Mouse (Mus musculus) forebrain, embryonic 12.5 days (tissue): ENCODE measurements around the gene Ahnak2. TPM values are rescaled to one million over a fixed set of nuclear protein-coding genes. Genes with fewer than 3 reads are reported as not detected.
A peak's percentile ranks its signal among the peaks of the same experiment; 100 is the strongest.
"Not testable (repeated sequence)": the region's sequence is repeated elsewhere in the genome, so short reads cannot be mapped to it uniquely, and the experiment has no call there.

Source experiments
- ATAC-seq: fragments of 200-750 bp; cut with Nextera tagmentation; 2 replicates; pipeline ENCODE4 v1.8.0; 2017; ENCODE audit warnings: moderate TSS enrichment; ENCODE audit not compliant: low FRiP score
- H3K27ac ChIP-seq: fragments of 300-500 bp; sonication (generic); 2 replicates; pipeline ENCODE4 v1.5.1; 2016; ENCODE audit warnings: mild to moderate bottlenecking
- H3K27me3 ChIP-seq: fragments of 300-500 bp; sonication (generic); 2 replicates; pipeline ENCODE4 v1.6.1; 2016; ENCODE audit warnings: mild to moderate bottlenecking
- H3K36me3 ChIP-seq: fragments of 300-500 bp; sonication (generic); replicated peaks from 2 replicates; pipeline ENCODE4 v1.6.1; 2016; ENCODE audit warnings: mild to moderate bottlenecking
- H3K4me1 ChIP-seq: fragments of 300-500 bp; sonication (generic); 2 replicates; pipeline ENCODE4 v1.6.1; 2016
- H3K4me2 ChIP-seq: fragments of 300-500 bp; sonication (generic); 2 replicates; pipeline ENCODE4 v1.6.1; 2016; ENCODE audit warnings: mild to moderate bottlenecking, moderate library complexity
- H3K4me3 ChIP-seq: fragments of 300-500 bp; sonication (generic); replicated peaks from 2 replicates; pipeline ENCODE4 v1.5.1; 2016; ENCODE audit warnings: mild to moderate bottlenecking
- H3K9ac ChIP-seq: fragments of 300-500 bp; sonication (generic); 2 replicates; pipeline ENCODE4 v1.6.1; 2016; ENCODE audit warnings: mild to moderate bottlenecking
- H3K9me3 ChIP-seq: fragments of 300-500 bp; sonication (generic); 2 replicates; pipeline ENCODE4 v1.6.1; 2016
- WGBS: fragments of 180-500 bp; shearing (Covaris S2); methylation state at CpG from one replicate; pipeline ENCODE4 v1.1.7; 2016; 5-methylcytosine and 5-hydroxymethylcytosine counted together
- polyA plus RNA-seq: library from polyadenylated mRNA; unstranded; fragments of >200 nt; fragmentation: Nextera tagmentation; extraction: Ambion mirVana; gene quantifications from 2 replicates; pipeline ENCODE4 v1.2.1, GENCODE M21; 2016

Gene Ahnak2
- polyA plus RNA-seq: 0.05 and 0.19 TPM in 2 replicates

GRCm38 (mm10) chr12:112801864-112802846, at the start of gene Ahnak2:
Gene Ahnak2, minus strand, starts transcription at chr12:112802657.
- ATAC-seq: peak; percentile 75
- Histone ChIP-seq H3K4me1 (peaks cover 16% of the 10 kb centered on the region), H3K4me3 (peak within 1 kb of the TSS; percentile 63), H3K9ac (peak within 1 kb of the TSS; percentile 74), H3K27ac (no peak within 1 kb of the TSS), H3K27me3 (peaks cover 69% of the 10 kb centered on the region), H3K9me3 (no peaks in the 10 kb centered on the region), H3K4me2 (peak within 1 kb of the TSS; percentile 100), H3K36me3 (no peaks in the 10 kb centered on the region)
- 5% methylated on average over 61 of the region's 69 CpGs for WGBS

- Histone ChIP-seq H3K4me1 (no peaks in the 10 kb centered on the region), H3K36me3 (no peaks in the 10 kb centered on the region), H3K9ac (no peak overlapping the region), H3K9me3 (no peaks in the 10 kb centered on the region), H3K4me2 (no peak overlapping the region), H3K4me3 (no peak overlapping the region), H3K27me3 (no peaks in the 10 kb centered on the region), H3K27ac (no peak overlapping the region)
- ATAC-seq: no peak
- 56% methylated on average over 8 of the region's 8 CpGs for WGBS
Observed at GRCm38 (mm10) chr12:112851116-112851515, 48.7 kb upstream of the Ahnak2 start.

- Histone ChIP-seq H3K27ac (no peak overlapping the region), H3K9ac (no peak overlapping the region), H3K4me3 (no peak overlapping the region), H3K36me3 (no peaks in the 10 kb centered on the region), H3K9me3 (no peaks in the 10 kb centered on the region), H3K27me3 (no peaks in the 10 kb centered on the region), H3K4me1 (no peaks in the 10 kb centered on the region), H3K4me2 (no peak overlapping the region)
- ATAC-seq: no peak
- 90% methylated on average over 9 of the region's 9 CpGs for WGBS
Observed at GRCm38 (mm10) chr12:112850344-112850743, 47.9 kb upstream of the Ahnak2 start.

GRCm38 (mm10) chr12:112849235-112850022, 47.0 kb upstream of the Ahnak2 start:
- no peaks in the 10 kb centered on the region for H3K27me3 ChIP-seq
- WGBS: 82% methylated on average over 11 of the region's 11 CpGs

GRCm38 (mm10) chr12:112847880-112848279, 45.4 kb upstream of the Ahnak2 start:
- Histone ChIP-seq H3K4me1 (no peaks in the 10 kb centered on the region), H3K9ac (no peak overlapping the region), H3K4me2 (no peak overlapping the region), H3K27ac (no peak overlapping the region), H3K9me3 (no peaks in the 10 kb centered on the region), H3K27me3 (no peaks in the 10 kb centered on the region), H3K4me3 (no peak overlapping the region), H3K36me3 (no peaks in the 10 kb centered on the region)
- ATAC-seq: no peak
- WGBS: 95% methylated on average over 2 of the region's 2 CpGs

More at GRCm38 (mm10) chr12:112849235-112850022, 47.0 kb upstream of the Ahnak2 start:
- Histone ChIP-seq H3K9me3 (no peaks in the 10 kb centered on the region), H3K27ac (no peak overlapping the region), H3K9ac (no peak overlapping the region), H3K4me2 (no peak overlapping the region), H3K4me3 (no peak overlapping the region), H3K36me3 (no peaks in the 10 kb centered on the region), H3K4me1 (no peaks in the 10 kb centered on the region)
- no peak for ATAC-seq

- Histone ChIP-seq H3K9ac (no peak overlapping the region), H3K27ac (no peak overlapping the region), H3K4me2 (no peak overlapping the region), H3K4me3 (no peak overlapping the region), H3K9me3 (no peaks in the 10 kb centered on the region), H3K36me3 (no peaks in the 10 kb centered on the region), H3K4me1 (no peaks in the 10 kb centered on the region), H3K27me3 (no peaks in the 10 kb centered on the region)
- 25% methylated on average over 3 of the region's 3 CpGs for WGBS
- peak; percentile 67 for ATAC-seq
Observed at GRCm38 (mm10) chr12:112843803-112844202, 41.3 kb upstream of the Ahnak2 start.

- not testable (repeated sequence) for H3K9ac ChIP-seq, H3K36me3 ChIP-seq, H3K4me2 ChIP-seq, H3K4me1 ChIP-seq, ATAC-seq, H3K27me3 ChIP-seq, H3K4me3 ChIP-seq, H3K27ac ChIP-seq, H3K9me3 ChIP-seq
- WGBS: 91% methylated on average over 2 of the region's 2 CpGs
Observed at GRCm38 (mm10) chr12:112842128-112842527, 39.7 kb upstream of the Ahnak2 start.

GRCm38 (mm10) chr12:112841338-112841892, 39.0 kb upstream of the Ahnak2 start:
- H3K27ac ChIP-seq, H3K27me3 ChIP-seq, H3K4me1 ChIP-seq, H3K4me3 ChIP-seq, H3K9me3 ChIP-seq, ATAC-seq, H3K36me3 ChIP-seq, H3K9ac ChIP-seq, H3K4me2 ChIP-seq: not testable (repeated sequence)
- 61% methylated on average over 4 of the region's 4 CpGs for WGBS

GRCm38 (mm10) chr12:112840209-112841086, 38.0 kb upstream of the Ahnak2 start:
- no peak overlapping the region for H3K9ac ChIP-seq
- WGBS: 84% methylated on average over 25 of the region's 25 CpGs
- no peak for ATAC-seq

GRCm38 (mm10) chr12:112835046-112835445, 32.6 kb upstream of the Ahnak2 start:
- H3K27me3 ChIP-seq: no peaks in the 10 kb centered on the region
- no peak overlapping the region for H3K4me3 ChIP-seq
- no peaks in the 10 kb centered on the region for H3K9me3 ChIP-seq
- no peak overlapping the region for H3K9ac ChIP-seq
- H3K4me2 ChIP-seq: no peak overlapping the region
- H3K4me1 ChIP-seq: peaks cover 11% of the 10 kb centered on the region
- WGBS: 78% methylated on average over 2 of the region's 2 CpGs
- peaks cover 18% of the 10 kb centered on the region for H3K36me3 ChIP-seq
- ATAC-seq: no peak
- H3K27ac ChIP-seq: no peak overlapping the region

More at GRCm38 (mm10) chr12:112840209-112841086, 38.0 kb upstream of the Ahnak2 start:
- H3K4me2 ChIP-seq: no peak overlapping the region
- no peak overlapping the region for H3K4me3 ChIP-seq
- H3K36me3 ChIP-seq: no peaks in the 10 kb centered on the region
- H3K27ac ChIP-seq: no peak overlapping the region
- no peaks in the 10 kb centered on the region for H3K27me3 ChIP-seq
- no peaks in the 10 kb centered on the region for H3K4me1 ChIP-seq
- no peaks in the 10 kb centered on the region for H3K9me3 ChIP-seq

GRCm38 (mm10) chr12:112833527-112833926, 31.1 kb upstream of the Ahnak2 start:
- no peak for ATAC-seq
- H3K36me3 ChIP-seq: peaks cover 18% of the 10 kb centered on the region
- no peak overlapping the region for H3K4me2 ChIP-seq
- WGBS: 90% methylated on average over 6 of the region's 6 CpGs
- H3K9me3 ChIP-seq: no peaks in the 10 kb centered on the region
- no peak overlapping the region for H3K9ac ChIP-seq
- H3K4me3 ChIP-seq: no peak overlapping the region
- no peaks in the 10 kb centered on the region for H3K27me3 ChIP-seq
- H3K4me1 ChIP-seq: peaks cover 12% of the 10 kb centered on the region
- no peak overlapping the region for H3K27ac ChIP-seq
